Mouse (Mus musculus) G1E (cell line): ENCODE results near the gene Fgfr2.

Source experiments
- CTCF ChIP-seq: IDR thresholded peaks from 2 replicates; pipeline ENCODE4 v1.5.1; 2012; ENCODE audit warnings: low read depth, low read length, inconsistent platforms, mixed read lengths
- GATA1 ChIP-seq: IDR thresholded peaks from 2 replicates; pipeline ENCODE4 v1.6.1; 2012; ENCODE audit warnings: borderline replicate concordance, low read length, inconsistent platforms, mixed read lengths
- POLR2AphosphoS5 ChIP-seq: IDR thresholded peaks from 2 replicates; pipeline ENCODE4 v1.6.1; 2012; ENCODE audit warnings: low read depth, low read length, inconsistent platforms; ENCODE audit not compliant: insufficient replicate concordance

DNA sequence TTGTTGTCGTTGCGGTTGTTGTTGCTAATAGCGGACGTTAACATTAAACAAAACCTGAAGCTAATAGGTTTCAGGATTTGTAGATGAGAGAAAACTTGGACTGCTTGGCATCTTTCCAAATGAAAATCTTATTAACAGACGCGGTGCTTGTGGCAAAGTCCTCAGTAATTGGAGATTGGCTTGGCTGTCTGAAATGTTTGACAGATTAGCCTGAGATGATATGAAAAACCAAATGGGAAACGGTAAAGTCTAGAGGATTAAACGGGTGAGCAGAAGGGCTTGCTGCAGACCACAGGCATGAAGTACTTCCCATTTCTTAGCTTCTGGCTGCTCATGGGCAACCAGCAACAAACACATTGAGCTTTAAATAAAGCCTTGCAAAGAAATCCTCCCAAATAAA is 1493.6 kb downstream of the Fgfr2 start:
- TF ChIP-seq CTCF = no peak
- TF ChIP-seq GATA1 = no peak
- no peak for TF ChIP-seq POLR2AphosphoS5
